Mouse (Mus musculus): ENCODE measurements around the gene Cdkn1b. TPM values are rescaled to one million over a fixed set of nuclear protein-coding genes. Genes with fewer than 3 reads are reported as not detected.
A peak's percentile ranks its signal among the peaks of the same experiment; 100 is the strongest.

The Cdkn1b gene
- polyA plus RNA-seq, 1 experiment = 30.3 TPM

- TF ChIP-seq CTCF (IDR thresholded peaks at IDR 0.05; ENCODE audit: extremely low read depth, insufficient read depth, insufficient read length, insufficient replicate concordance) = no peak
- Histone ChIP-seq H3K4me1 (ENCODE audit: control insufficient read depth, insufficient read depth, insufficient read length) (no peaks in the 10 kb centered on the region), H3K27me3 (ENCODE audit: control insufficient read depth, insufficient read depth, low read length) (no peaks in the 10 kb centered on the region), H3K36me3 (ENCODE audit: control insufficient read depth, insufficient read depth, low read length) (no peaks in the 10 kb centered on the region; the same call in 1 of the 2 replicates), H3K4me3 (ENCODE audit: extremely low read depth, insufficient read depth, insufficient read length) (no peak overlapping the region), H3K27ac (ENCODE audit: insufficient read depth, low read length) (no peak overlapping the region)
- no peak for DNase-seq (ENCODE audit: low read depth in 1 of 2, low spot score in 2 of 2)
- 61% methylated on average over 10 of the region's 10 CpGs for WGBS
These were observed 32.3 kb upstream of the Cdkn1b start for GRCm38 (mm10) chr6:134887711-134888449.

GRCm38 (mm10) chr6:134888563-134889017, 31.6 kb upstream of the Cdkn1b start:
- Histone ChIP-seq H3K27ac (ENCODE audit: insufficient read depth, low read length) (no peak overlapping the region), H3K4me3 (ENCODE audit: extremely low read depth, insufficient read depth, insufficient read length) (no peak overlapping the region)
- DNase-seq (ENCODE audit: low read depth in 1 of 2, low spot score in 2 of 2) = no peak

GRCm38 (mm10) chr6:134889763-134890162, 30.4 kb upstream of the Cdkn1b start:
- H3K27ac ChIP-seq (ENCODE audit: insufficient read depth, low read length) = no peak overlapping the region
- DNase-seq (ENCODE audit: low read depth in 1 of 2, low spot score in 2 of 2) = no peak
- 90% methylated on average over 1 of the region's 1 CpGs for WGBS
- no peak overlapping the region for H3K4me3 ChIP-seq (ENCODE audit: extremely low read depth, insufficient read depth, insufficient read length)
- H3K4me1 ChIP-seq (ENCODE audit: control insufficient read depth, insufficient read depth, insufficient read length) = no peaks in the 10 kb centered on the region
- TF ChIP-seq POLR2A (IDR thresholded peaks at IDR 0.05; ENCODE audit: low read depth, low read length) = no peak
- no peaks in the 10 kb centered on the region for H3K27me3 ChIP-seq (ENCODE audit: control insufficient read depth, insufficient read depth, low read length)
- no peaks in the 10 kb centered on the region; the same call in 1 of the 2 replicates for H3K36me3 ChIP-seq (ENCODE audit: control insufficient read depth, insufficient read depth, low read length)

More at GRCm38 (mm10) chr6:134888563-134889017, 31.6 kb upstream of the Cdkn1b start:
- WGBS = 45% methylated on average over 4 of the region's 4 CpGs
- TF ChIP-seq POLR2A (IDR thresholded peaks at IDR 0.05; ENCODE audit: low read depth, low read length) = no peak
- TF ChIP-seq CTCF (IDR thresholded peaks at IDR 0.05; ENCODE audit: extremely low read depth, insufficient read depth, insufficient read length, insufficient replicate concordance) = no peak
- H3K27me3 ChIP-seq (ENCODE audit: control insufficient read depth, insufficient read depth, low read length) = no peaks in the 10 kb centered on the region
- no peaks in the 10 kb centered on the region for H3K4me1 ChIP-seq (ENCODE audit: control insufficient read depth, insufficient read depth, insufficient read length)
- H3K36me3 ChIP-seq (ENCODE audit: control insufficient read depth, insufficient read depth, low read length) = no peaks in the 10 kb centered on the region; the same call in 1 of the 2 replicates

GRCm38 (mm10) chr6:134890436-134890835, 29.8 kb upstream of the Cdkn1b start:
- TF ChIP-seq POLR2A (IDR thresholded peaks at IDR 0.05; ENCODE audit: low read depth, low read length) (no peak), CTCF (IDR thresholded peaks at IDR 0.05; ENCODE audit: extremely low read depth, insufficient read depth, insufficient read length, insufficient replicate concordance) (no peak)
- Histone ChIP-seq H3K36me3 (ENCODE audit: control insufficient read depth, insufficient read depth, low read length) (no peaks in the 10 kb centered on the region; the same call in 1 of the 2 replicates), H3K4me3 (ENCODE audit: extremely low read depth, insufficient read depth, insufficient read length) (no peak overlapping the region), H3K4me1 (ENCODE audit: control insufficient read depth, insufficient read depth, insufficient read length) (no peaks in the 10 kb centered on the region), H3K27ac (ENCODE audit: insufficient read depth, low read length) (no peak overlapping the region), H3K27me3 (ENCODE audit: control insufficient read depth, insufficient read depth, low read length) (no peaks in the 10 kb centered on the region)
- DNase-seq (ENCODE audit: low read depth in 1 of 2, low spot score in 2 of 2) = no peak
- 86% methylated on average over 7 of the region's 7 CpGs for WGBS

GRCm38 (mm10) chr6:134896570-134897436, 23.4 kb upstream of the Cdkn1b start:
- Histone ChIP-seq H3K4me3 (ENCODE audit: extremely low read depth, insufficient read depth, insufficient read length) (peak overlapping the region; percentile 23), H3K27ac (ENCODE audit: insufficient read depth, low read length) (peak overlapping the region; percentile 99; the same call in 1 of the 2 replicates), H3K36me3 (ENCODE audit: control insufficient read depth, insufficient read depth, low read length) (no peaks in the 10 kb centered on the region), H3K4me1 (ENCODE audit: control insufficient read depth, insufficient read depth, insufficient read length) (peaks cover 5% of the 10 kb centered on the region; the same call in 1 of the 2 replicates), H3K27me3 (ENCODE audit: control insufficient read depth, insufficient read depth, low read length) (no peaks in the 10 kb centered on the region)
- no peak for DNase-seq (ENCODE audit: low read depth in 1 of 2, low spot score in 2 of 2)
- WGBS = 21% methylated on average over 15 of the region's 15 CpGs
- TF ChIP-seq POLR2A (IDR thresholded peaks at IDR 0.05; ENCODE audit: low read depth, low read length) (no peak), CTCF (IDR thresholded peaks at IDR 0.05; ENCODE audit: extremely low read depth, insufficient read depth, insufficient read length, insufficient replicate concordance) (no peak)

- H3K4me1 ChIP-seq (ENCODE audit: control insufficient read depth, insufficient read depth, insufficient read length) = peaks cover 5% of the 10 kb centered on the region; the same call in 1 of the 2 replicates
- peak; percentile 91 to 96 for DNase-seq (ENCODE audit: low read depth in 1 of 2, low spot score in 2 of 2)
- WGBS = under 1% methylated on average over 38 of the region's 38 CpGs
- H3K36me3 ChIP-seq (ENCODE audit: control insufficient read depth, insufficient read depth, low read length) = no peaks in the 10 kb centered on the region
- H3K4me3 ChIP-seq (ENCODE audit: extremely low read depth, insufficient read depth, insufficient read length) = peak overlapping the region; percentile 85
- no peaks in the 10 kb centered on the region for H3K27me3 ChIP-seq (ENCODE audit: control insufficient read depth, insufficient read depth, low read length)
- H3K27ac ChIP-seq (ENCODE audit: insufficient read depth, low read length) = peak overlapping the region; percentile 99
- peak; percentile 84 for TF ChIP-seq POLR2A (IDR thresholded peaks at IDR 0.05; ENCODE audit: low read depth, low read length)
- no peak for TF ChIP-seq CTCF (IDR thresholded peaks at IDR 0.05; ENCODE audit: extremely low read depth, insufficient read depth, insufficient read length, insufficient replicate concordance)
These were observed 22.6 kb upstream of the Cdkn1b start for GRCm38 (mm10) chr6:134897443-134898094.

All from spleen, adult 2 months (tissue).